Mouse (Mus musculus): ENCODE results near the gene Akap12. TPM values are rescaled to one million over a fixed set of nuclear protein-coding genes. Genes with fewer than 3 reads are reported as not detected.
A peak's percentile ranks its signal among the peaks of the same experiment; 100 is the strongest.

Akap12 gene
- total RNA-seq, 2 experiments from 2014 or later = 17.1 to 27.2 TPM

GRCm38 (mm10) chr10:4354371-4355260 is 88.4 kb downstream of the Akap12 start:
- no peak for DNase-seq (ENCODE audit: low spot score in 2 of 2)

GRCm38 (mm10) chr10:4355882-4356451 is 89.8 kb downstream of the Akap12 start:
- DNase-seq (ENCODE audit: low spot score in 2 of 2) = no peak

- DNase-seq (ENCODE audit: low spot score in 2 of 2) = no peak
These were observed 90.5 kb downstream of the Akap12 start for GRCm38 (mm10) chr10:4356640-4357039.

GRCm38 (mm10) chr10:4357435-4357834 is 91.3 kb downstream of the Akap12 start:
- no peak for DNase-seq (ENCODE audit: low spot score in 2 of 2)

GRCm38 (mm10) chr10:4364618-4365017 is 98.4 kb downstream of the Akap12 start:
- DNase-seq (ENCODE audit: low spot score in 2 of 2) = no peak

GRCm38 (mm10) chr10:4370105-4370504 is 103.9 kb downstream of the Akap12 start:
- no peak for DNase-seq (ENCODE audit: low spot score in 2 of 2)

GRCm38 (mm10) chr10:4372011-4372410 is 105.8 kb downstream of the Akap12 start:
- DNase-seq (ENCODE audit: low spot score in 2 of 2) = no peak

GRCm38 (mm10) chr10:4373558-4373957 is 107.4 kb downstream of the Akap12 start:
- no peak for DNase-seq (ENCODE audit: low spot score in 2 of 2)

- no peak for DNase-seq (ENCODE audit: low spot score in 2 of 2)
These were observed 108.1 kb downstream of the Akap12 start for GRCm38 (mm10) chr10:4374239-4374638.

GRCm38 (mm10) chr10:4374734-4375133 is 108.6 kb downstream of the Akap12 start:
- DNase-seq (ENCODE audit: low spot score in 2 of 2) = no peak

- no peak for DNase-seq (ENCODE audit: low spot score in 2 of 2)
These were observed 109.1 kb downstream of the Akap12 start for GRCm38 (mm10) chr10:4375267-4375666.

GRCm38 (mm10) chr10:4376461-4376860 is 110.3 kb downstream of the Akap12 start:
- DNase-seq (ENCODE audit: low spot score in 2 of 2) = no peak

- no peak for DNase-seq (ENCODE audit: low spot score in 2 of 2)
These were observed 110.8 kb downstream of the Akap12 start for GRCm38 (mm10) chr10:4376931-4377330.

- DNase-seq (ENCODE audit: low spot score in 2 of 2) = no peak
These were observed 114.6 kb downstream of the Akap12 start for GRCm38 (mm10) chr10:4380748-4381147.

- DNase-seq (ENCODE audit: low spot score in 2 of 2) = no peak
These were observed 118.1 kb downstream of the Akap12 start for GRCm38 (mm10) chr10:4384244-4384643.

- peak; percentile 91 to 92 for DNase-seq (ENCODE audit: low spot score in 2 of 2)
These were observed 120.7 kb downstream of the Akap12 start for GRCm38 (mm10) chr10:4386609-4387591.

- peak; percentile 55 to 59 for DNase-seq (ENCODE audit: low spot score in 2 of 2)
These were observed 121.7 kb downstream of the Akap12 start, which contains the start of gene Zbtb2 for GRCm38 (mm10) chr10:4387701-4388383. TSS of gene Zbtb2 (minus strand) at chr10:4388108.

- DNase-seq (ENCODE audit: low spot score in 2 of 2) = no peak
These were observed 122.2 kb downstream of the Akap12 start for GRCm38 (mm10) chr10:4388384-4388745.

- DNase-seq (ENCODE audit: low spot score in 2 of 2) = peak in 1 of 2 experiments; percentile 35
These were observed 122.9 kb downstream of the Akap12 start for GRCm38 (mm10) chr10:4389036-4389435.

GRCm38 (mm10) chr10:4389461-4390112 is 123.4 kb downstream of the Akap12 start:
- no peak for DNase-seq (ENCODE audit: low spot score in 2 of 2)

Measured in adrenal gland, adult 18-20 months (tissue).